Mouse (Mus musculus) frontal cortex, postnatal 25 days (tissue): ENCODE results near the gene Fam193a.
A peak's percentile ranks its signal among the peaks of the same experiment; 100 is the strongest.

Experiments used
- DNase-seq, 2 experiments: peaks; one replicate each; pipeline ENCODE4 v3.0.0; 2022; ENCODE audit warnings: low spot score in 2 of 2

Gene Fam193a

GRCm38 (mm10) chr5:34520458-34521209 lies 150.9 kb downstream of the Fam193a start:
- DNase-seq, result no peak

- DNase-seq, result no peak
These were observed 151.6 kb downstream of the Fam193a start for GRCm38 (mm10) chr5:34521337-34521736.

DNA sequence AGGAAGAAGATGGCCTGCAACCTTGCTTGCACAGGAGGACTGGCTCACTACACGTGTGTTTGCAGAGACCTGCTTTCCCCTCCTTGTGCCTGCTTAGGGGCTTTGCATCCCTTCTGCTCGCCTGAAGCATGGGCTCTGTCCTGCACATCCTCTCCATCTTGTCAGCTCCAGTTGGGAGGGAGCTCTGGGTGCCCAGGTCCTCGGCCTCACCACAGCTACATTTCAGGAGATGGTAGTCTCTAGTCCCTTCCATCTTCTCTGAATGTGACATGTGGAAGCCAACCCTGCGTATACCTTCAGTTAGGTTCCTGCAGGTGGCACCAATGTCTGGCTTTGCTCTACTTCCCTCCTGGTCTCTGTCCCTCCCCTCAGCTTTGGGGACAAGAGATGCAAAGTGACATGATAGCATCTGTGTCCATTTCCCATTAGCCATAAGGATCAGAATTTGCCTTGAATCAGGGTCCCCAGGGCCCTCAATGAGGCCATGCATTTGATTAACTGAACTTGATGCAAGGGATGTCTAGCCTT lies 154.3 kb downstream of the Fam193a start:
- no peak for DNase-seq

- DNase-seq, result no peak
These were observed 154.8 kb downstream of the Fam193a start for GRCm38 (mm10) chr5:34524511-34524910.

GRCm38 (mm10) chr5:34525663-34526476 lies 156.1 kb downstream of the Fam193a start, which contains the start of gene Sh3bp2:
TSS of gene Sh3bp2 (plus strand) at chr5:34525838.
- DNase-seq, result peak; percentile 55 to 58

- DNase-seq, result no peak
These were observed 156.7 kb downstream of the Fam193a start for GRCm38 (mm10) chr5:34526477-34526775.

DNA sequence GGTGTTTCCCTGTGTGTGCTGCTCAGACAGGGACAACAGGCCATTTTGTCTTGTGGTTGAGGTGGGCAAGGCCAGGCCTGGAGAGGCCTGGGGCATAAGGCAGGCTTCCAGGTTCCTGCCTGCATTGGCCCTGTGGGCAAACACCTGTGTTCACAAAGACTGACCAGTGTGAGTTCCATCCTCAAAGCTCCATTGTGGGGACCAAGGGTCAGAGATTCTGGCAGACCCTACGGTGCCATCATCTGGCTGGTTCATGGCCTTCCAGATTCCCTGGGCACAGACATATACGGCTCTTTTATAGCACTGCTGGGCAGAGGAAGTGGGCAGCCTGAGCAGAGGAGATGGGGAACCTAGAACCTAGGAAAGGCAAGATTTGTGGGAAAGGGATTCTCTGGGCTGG lies 157.6 kb downstream of the Fam193a start:
- no peak for DNase-seq

DNA sequence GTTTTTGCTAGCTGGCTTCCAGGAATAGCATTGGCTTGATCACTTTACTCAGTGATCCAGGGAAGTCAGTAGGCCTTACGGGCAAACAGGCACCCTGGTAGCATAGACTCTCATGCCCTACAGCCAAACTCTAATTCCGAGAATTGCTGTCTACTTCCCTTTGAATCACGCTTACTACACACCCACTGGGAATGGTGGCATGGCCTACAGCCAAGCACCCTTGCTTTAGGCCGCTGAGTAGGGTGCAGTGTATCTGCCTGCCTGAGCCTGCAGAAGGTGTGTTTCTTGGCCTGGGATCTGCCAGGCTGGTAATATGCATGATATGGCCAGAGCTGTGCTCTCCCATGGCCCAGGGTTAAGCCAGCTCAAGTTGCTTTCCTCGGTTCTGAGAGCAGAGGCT lies 159.0 kb downstream of the Fam193a start:
- no peak for DNase-seq

- no peak for DNase-seq
These were observed 160.4 kb downstream of the Fam193a start for GRCm38 (mm10) chr5:34530116-34530515.

DNA sequence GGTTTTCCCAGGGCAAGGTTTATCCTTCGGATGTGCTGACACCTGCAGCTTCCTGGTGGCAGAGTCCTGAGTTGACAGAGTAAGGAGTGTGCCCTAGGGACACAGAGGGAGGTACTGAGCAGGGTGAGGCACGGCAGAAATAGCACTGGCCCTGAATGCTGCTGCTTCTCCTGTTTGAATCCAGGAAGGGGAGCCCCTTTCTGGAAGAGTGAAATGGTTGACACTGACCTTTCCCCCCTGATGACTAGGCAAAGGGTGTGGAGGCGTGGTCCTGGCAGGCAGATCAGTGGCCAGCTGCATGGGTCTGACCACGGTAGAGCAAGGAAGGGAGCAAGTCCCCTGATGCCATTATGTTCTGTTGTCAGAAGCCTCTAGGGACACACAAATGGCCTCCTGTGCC lies 161.0 kb downstream of the Fam193a start:
- no peak for DNase-seq

GRCm38 (mm10) chr5:34533066-34533465 lies 163.3 kb downstream of the Fam193a start:
- no peak for DNase-seq

DNA sequence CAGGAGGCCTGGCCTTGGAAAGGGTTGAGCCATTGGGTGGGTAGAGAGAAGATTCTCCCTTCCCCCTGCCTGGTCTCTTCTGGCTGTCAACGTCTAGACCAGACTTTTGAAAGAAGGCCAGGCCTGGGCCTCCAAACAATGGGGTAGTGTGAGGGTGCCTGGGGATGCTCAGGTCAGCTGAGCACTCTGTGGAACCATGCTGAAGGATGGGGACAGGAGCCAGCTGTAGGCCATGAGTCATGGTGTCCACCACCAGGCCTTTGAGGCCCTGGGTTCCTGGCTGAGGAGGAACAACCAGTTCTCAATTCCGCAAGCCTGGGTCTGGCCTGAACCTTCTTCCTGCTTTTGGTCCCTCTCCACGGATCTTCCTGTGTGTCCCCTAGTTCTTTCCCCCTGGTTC lies 164.1 kb downstream of the Fam193a start:
- DNase-seq, result no peak

GRCm38 (mm10) chr5:34534776-34535581 lies 165.2 kb downstream of the Fam193a start:
- no peak for DNase-seq

DNA sequence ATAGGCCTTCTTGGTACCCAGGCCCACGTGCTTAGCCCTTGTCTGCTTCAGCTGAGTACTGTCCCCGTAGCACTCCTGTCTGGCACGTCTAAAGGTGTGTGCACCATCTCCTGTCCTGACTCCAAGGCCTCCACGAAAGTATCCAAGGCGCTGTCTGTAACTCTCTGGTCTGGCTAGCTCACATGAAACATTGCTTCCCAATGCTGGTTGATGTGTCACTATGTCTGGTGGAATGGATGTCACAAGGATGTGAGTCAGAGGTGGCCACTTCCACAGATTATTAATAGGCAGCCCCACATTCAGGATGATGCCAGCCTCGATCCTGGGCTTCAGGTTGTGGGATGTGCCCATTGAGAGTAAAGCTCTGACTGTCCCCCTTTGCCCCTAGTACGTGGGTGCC lies 166.1 kb downstream of the Fam193a start:
- DNase-seq, result no peak
